Mouse (Mus musculus) T-helper 2 cell (primary cell): ENCODE results near the gene Golim4.

Source experiments
- in situ Hi-C: fragments of 300-600 bp; cut with MboI, MseI; formaldehyde crosslinking; loops from one replicate; pipeline ENCODE4 v1.15.1; 2025; ENCODE audit warnings: high pct_unique_total_duplicates

Golim4 gene

DNA sequence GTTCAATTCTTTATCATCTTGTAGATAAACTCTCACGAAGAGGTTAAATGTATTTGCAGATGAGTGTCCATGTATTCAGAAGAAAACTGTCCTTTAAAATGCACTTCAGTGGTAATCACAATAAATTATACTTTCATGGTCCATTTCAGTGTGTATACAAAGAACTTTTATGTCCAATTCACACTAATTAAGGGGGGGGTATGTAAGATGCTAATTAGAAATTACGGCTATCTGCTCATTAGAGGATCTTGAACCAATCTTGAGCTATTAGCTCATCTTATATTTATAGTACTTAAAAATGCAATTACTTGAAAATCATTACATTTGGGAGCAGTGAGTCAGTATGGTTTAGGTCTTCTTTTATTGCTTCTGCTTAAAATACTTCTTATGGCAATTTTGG lies 31.6 kb downstream of the Golim4 start:
- in situ Hi-C loops: no loop called here

DNA sequence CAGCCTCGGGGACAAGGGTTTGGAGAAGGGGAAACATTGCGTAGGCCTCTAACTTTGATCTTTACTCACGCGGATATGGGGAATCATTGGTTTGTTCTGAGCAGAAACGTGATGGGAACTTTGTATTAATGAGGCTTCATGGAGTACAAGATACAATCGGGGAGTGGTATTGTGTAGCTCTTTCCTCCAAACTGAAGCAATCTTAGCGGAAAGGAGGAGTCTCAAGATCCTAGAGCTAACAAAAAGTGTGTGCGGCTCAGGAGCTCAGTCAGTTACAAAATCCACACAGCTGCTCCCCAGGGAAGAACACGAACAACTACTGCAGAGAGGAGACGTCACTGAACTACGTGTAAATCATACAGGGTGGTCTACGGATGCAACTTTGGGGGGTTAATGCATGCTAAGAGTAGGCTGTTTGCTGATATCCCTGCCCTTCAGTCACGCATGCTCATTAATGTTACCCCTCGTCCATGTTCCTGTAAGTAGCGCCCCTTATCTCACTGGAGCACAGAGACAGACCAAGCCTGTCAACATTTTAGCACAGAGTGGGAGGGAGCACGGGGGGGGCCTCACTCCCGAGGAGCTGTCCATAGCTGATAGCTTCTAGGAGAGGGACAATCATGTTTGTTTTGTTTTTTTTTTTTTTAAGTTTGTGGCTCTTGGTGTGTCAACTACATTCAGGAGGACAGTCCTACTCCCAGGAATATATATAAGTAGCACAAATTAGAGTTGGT lies 38.8 kb downstream of the Golim4 start:
- in situ Hi-C loops: loop anchor here (10.0 kb wide), 1 partner anchor 67 kb away; no protein-coding TSS in a partner anchor

DNA sequence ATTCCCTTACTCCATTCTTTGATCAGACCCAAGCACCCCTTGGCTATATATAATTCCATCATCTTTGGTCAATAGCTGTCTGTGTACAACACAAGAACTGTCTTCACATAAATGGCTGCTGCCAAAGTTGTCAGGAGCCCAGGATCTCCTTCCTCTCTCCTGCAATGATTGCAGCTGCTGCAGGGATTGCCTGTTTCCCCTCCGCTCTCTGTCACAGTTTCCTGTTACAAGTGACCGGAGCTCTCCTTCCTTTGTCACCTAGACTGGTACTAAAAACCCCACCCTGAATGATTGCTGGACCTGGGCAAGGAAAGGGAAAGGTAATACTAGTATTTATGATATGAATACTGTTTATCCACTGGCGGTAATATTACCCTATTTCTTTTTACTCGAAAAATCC lies 44.0 kb downstream of the Golim4 start:
- in situ Hi-C loops: loop anchor here (5.0 to 10.0 kb wide), 2 partner anchors 72 to 100 kb away; no protein-coding TSS in a partner anchor

DNA sequence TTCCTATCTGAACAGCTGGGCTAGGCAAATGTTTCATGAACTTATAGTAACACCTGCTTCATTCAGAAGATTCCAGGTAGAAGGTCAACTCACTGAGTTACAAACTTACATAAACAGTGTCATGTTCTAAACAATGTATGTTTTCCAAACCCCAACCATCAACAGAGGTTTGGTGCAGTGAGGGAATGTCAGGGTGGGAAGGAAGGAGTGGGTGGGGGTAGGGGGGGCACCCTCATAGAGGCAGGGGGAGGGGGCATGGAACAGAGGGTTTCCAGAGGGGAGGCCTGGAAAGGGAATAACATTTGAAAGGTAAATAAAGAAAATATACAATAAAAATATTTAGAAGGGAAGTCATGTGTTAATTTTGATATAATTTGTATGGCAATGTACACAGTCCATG lies 46.0 kb downstream of the Golim4 start:
- in situ Hi-C loops: loop anchor here (5.0 to 10.0 kb wide), 2 partner anchors 74 to 102 kb away; no protein-coding TSS in a partner anchor

DNA sequence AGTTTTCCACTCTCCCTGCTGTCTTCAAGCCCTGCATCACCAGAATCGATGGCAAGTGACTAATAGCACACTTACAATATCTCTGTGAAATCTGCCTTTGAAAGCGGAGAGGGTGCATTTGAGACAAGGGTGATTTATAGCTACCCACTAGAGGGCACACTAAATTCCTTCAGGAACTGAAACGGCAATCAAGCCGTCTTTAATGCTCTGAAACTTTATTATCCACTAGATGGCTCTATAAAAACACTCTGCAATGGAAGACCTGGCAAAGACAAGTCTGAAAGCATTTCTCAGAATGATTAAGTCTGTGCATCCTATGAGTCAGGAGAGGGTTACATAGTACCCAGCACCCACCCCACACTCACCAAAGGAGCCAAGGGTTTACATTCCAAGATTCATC lies 46.5 kb downstream of the Golim4 start:
- in situ Hi-C loops: loop anchor here (5.0 to 10.0 kb wide), 2 partner anchors 75 to 102 kb away; no protein-coding TSS in a partner anchor

DNA sequence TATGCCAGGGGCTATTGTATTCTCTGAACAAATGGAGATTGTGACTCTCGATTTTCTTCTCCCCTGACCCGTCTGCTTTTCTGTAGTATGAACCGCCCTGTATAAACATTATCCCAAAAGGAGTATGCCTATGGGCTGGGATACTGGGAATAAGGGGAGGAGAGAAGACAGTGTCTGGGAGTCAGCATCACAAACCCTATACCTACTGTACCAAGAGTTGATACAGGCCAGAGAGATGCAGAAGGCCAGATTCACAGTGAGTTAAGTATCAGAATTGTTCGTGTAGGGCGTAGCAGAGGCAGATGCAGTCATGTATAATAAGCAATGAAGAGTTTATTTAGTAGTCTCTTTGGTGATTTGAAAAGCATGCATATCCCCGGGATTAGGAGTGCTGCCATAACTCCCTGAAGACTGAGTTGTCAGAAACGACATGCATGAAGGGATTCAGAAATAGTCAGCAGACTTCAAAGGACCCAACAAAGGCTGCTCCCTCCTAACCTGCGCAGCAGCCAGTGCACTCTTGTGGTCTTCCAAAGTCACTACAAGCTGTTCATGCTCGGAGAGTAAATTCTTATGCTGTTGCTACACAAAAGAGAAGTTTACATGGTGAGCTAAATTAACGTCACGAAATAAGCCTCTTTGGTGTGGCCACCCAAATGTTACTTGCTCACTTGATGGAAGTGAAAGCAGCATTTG lies 54.7 kb downstream of the Golim4 start:
- in situ Hi-C loops: no loop called here

DNA sequence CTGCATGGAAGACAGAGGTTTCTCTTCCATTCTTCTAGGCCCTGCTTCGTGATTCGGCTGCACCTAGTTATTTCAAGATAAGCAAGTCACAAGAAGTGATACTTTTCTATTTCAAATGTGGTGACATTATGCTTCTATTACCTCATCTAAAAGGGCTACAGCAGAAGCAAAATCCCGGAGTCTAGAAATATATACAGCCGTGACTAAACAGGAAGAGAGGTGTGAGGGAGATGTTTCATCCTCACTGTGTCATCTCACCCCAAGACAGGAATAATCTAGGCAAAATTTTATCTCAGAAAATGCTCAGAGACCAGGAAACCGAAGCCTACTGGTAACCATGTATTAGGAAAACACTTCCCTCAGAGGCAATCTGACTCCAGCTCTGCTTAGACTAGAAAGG lies 61.7 kb downstream of the Golim4 start:
- in situ Hi-C loops: no loop called here

DNA sequence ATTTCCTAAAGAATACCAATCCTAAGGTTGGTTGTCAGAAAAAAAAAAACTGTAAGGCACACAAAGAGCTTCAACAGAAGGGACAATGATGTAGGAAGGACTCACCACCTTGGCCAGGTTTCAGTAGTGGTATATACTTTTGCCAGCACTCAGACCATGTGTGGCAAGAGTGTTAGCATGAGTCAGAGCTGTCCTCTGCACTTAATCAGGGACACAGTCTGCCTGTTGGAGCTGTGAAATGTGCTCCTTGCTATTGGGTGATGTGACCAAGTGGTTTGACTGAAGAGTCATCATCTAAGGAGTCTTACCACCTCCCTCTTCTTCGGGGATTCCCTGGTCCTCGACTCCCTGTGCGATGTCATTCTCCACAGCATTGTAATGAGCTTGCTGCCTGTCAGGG lies 65.2 kb downstream of the Golim4 start:
- in situ Hi-C loops: no loop called here

DNA sequence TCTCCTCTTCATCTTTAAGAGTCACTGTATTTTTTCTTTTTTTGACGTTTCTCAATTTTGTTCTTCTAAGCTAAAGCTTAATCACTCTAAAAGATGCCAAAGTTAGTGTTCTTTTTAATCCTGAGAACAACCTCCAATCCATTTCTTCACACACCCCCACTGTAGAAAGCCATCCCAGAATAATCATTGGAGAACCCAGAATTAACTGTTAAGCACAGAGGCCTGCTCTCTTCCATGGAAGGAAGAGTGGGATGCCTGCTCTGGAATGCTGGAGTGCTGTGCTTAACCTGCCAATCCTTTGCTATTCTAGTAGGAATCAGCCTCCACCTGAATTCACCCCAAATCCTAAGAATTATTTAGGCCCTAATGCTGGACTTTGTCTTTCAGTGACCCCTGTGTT lies 67.4 kb downstream of the Golim4 start:
- in situ Hi-C loops: no loop called here

DNA sequence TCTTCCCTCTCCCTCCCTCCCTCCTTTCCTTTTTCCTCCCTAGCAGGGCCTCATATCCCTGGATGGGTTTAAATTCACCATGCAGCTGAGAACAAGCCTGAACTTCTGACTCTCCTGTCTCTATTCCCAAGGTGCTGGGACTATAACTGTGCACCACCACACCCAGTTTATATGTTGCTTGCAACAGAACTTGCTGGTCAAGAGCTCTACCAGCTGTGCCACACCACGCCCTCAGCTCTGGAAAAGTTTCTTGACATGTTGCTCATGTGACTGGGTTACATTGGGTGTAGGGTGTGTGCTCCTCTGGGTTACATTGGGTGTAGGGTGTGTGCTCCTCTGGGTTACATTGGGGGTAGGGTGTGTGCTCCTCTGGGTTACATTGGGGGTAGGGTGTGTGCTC lies 75.2 kb downstream of the Golim4 start:
- in situ Hi-C loops: no loop called here

DNA sequence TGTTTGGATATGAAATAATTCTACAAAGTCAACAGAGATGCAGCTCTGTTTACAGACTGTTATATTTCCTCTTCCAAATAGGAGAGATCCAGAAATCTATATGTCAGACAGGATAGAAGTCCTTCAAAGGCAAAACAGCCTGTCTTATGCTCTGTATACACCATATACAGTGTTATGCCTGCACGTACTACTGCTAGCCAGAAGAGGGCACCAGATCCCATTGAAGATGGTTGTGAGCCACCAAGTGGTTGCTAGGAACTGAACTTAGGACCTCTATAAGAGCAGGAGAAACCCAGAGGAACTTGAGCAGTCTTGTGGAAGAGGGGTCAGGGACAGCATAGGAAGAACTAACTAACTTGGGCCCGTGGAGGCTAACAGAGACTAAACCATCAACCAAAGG lies 77.5 kb downstream of the Golim4 start:
- in situ Hi-C loops: no loop called here

DNA sequence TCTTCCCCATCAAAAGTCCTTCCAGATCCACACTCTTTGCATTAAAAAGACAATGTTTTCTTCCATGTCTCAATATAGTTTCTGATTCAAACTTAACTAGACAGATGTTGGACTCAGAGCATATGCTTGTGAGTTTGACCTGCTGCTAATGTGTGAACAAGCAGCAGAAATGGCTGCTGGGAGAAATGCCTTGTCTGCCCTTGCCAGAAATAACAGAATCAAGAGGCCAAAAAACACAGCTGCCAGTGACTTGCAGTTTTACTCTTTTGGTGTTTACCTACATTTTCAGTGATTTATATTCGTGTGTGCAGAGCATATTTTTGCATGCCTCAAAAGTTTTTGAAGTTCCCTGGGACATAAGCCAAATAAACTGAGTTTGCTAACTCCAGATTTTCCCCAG lies 87.9 kb downstream of the Golim4 start:
- in situ Hi-C loops: no loop called here

DNA sequence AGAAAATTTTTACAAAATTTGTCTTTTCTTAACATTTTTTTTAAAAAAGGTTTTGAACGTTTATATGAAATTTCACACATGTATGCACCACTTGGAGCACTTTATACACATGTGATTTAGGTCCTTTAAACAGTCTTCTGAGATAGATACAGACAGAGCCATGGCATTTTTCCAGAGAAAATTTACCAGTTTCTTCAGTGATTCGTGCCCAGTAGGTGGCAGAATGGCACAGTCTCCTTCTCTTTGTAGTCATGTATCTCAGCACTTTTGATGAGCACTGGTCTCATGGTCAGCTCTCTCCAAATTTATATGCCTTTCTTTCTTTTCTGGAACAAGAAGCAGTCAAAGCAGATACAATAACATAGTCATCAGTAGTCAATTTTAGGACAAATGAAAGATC lies 92.5 kb downstream of the Golim4 start:
- in situ Hi-C loops: no loop called here

DNA sequence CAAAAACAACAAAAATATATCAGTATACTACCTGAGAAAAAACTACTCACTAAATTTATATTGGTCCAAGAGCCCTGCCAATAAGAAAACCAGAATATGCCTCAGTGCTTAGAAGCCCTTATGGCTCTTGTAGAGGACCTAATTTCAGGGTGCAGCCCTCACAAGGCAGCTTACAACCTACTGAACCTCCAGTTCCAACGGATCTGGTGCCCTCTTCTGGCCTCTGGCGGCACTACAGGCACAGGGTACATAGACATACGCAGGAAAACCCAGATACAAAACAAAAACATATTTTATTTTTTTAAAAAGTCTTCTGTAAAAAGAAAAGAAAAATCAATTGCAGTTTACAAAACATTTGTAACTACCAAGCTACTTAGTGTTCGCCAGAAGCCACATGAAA lies 95.1 kb downstream of the Golim4 start:
- in situ Hi-C loops: no loop called here

DNA sequence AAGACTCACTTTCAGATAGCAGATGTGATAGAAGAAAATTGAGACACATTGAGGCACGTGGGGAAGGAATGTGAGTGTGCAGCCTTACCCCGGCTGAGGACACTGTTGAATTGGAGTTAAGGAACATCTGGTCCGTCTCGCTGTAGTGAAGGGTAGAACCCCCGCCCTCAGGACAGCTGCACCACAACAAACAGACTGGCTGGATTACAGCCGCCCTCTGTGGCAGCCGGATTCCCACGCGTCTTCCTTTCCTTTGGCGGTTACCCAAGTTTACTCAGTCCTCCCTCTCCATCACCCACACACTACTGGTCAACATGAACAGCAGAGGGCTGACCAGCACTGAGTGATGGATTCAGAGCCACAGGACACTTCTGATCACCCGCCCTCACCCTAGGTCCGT lies 96.0 kb downstream of the Golim4 start:
- in situ Hi-C loops: no loop called here

DNA sequence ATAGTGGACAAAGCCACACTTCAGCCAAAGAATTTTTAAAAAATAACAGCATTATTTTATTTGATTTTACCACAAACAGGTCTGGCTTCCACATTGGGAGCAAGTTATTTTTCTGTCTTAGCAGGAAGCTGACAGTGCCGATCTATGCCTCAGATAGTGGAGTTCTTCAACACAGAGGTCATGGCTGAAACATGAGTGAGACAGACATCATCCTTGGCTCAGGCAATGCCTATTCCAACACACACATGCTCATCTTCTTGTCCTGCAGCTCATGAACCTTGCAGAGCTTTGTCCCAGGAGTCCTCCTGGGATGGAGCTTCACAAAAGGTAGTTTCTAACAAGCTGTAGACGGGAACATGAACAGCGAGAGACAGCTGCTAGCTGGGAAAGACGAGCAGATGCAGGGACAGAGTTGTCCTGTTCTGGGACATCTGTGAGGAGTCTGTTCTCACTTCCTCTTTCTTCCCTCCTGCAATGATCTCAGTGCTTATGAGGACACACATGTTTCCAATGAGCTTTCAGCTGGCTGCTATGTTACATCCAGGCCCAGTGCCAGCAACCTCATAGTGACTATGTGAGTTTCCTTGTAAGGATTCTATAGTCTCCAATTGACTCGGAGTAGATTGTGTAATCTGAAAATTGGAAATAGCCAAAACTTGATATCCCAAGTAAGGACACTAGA lies 121.3 kb downstream of the Golim4 start:
- in situ Hi-C loops: no loop called here

DNA sequence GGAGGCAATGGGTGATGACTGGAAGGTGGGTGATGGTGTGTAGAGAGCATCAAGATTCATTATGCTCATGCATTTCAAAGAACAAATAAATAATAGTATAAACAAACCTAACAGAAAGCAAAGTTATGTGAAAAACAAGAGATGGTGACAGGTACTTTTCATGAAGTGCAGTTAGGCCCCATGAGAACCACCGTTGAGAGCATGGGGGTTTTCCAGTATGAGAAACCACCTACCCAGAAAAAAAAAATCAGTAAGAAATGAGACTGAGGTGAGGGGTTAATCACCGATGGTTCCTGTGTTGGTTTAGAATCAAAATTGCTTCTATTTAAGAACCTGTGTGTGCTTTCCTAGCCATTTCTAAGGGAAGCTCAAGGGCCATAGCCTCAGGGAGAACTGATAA lies 121.9 kb downstream of the Golim4 start:
- in situ Hi-C loops: no loop called here
